Mouse (Mus musculus) limb, embryonic 11.5 days (tissue): ENCODE measurements around the gene C330007P06Rik. TPM values are rescaled to one million over a fixed set of nuclear protein-coding genes. Genes with fewer than 3 reads are reported as not detected.
"Not testable (repeated sequence)": the region's sequence is repeated elsewhere in the genome, so short reads cannot be mapped to it uniquely, and the experiment has no call there.

Experiments used
- ATAC-seq: fragments of 200-750 bp; cut with Nextera tagmentation; 2 replicates; pipeline ENCODE4 v1.8.0; 2017; ENCODE audit warnings: low read depth; ENCODE audit not compliant: insufficient number of reproducible peaks, low FRiP score, low TSS enrichment
- DNase-seq: peaks from one replicate; pipeline ENCODE4 v3.0.0-alpha.2; 2015; ENCODE audit warnings: low spot score
- H3K27ac ChIP-seq: fragments of 300-500 bp; sonication (generic); replicated peaks from 2 replicates; pipeline ENCODE4 v1.5.1; 2014; ENCODE audit warnings: low read depth, mild to moderate bottlenecking, low read length
- H3K27me3 ChIP-seq: fragments of 300-500 bp; sonication (generic); 2 replicates; pipeline ENCODE4 v1.6.1; 2014; ENCODE audit warnings: mild to moderate bottlenecking, low read length, mixed read lengths; ENCODE audit not compliant: control insufficient read depth, insufficient read depth
- H3K36me3 ChIP-seq: fragments of 300-500 bp; sonication (generic); 2 replicates; pipeline ENCODE4 v1.6.1; 2014; ENCODE audit warnings: mild to moderate bottlenecking, low read length, moderate library complexity, mixed read lengths; ENCODE audit not compliant: control insufficient read depth, insufficient read depth
- H3K4me1 ChIP-seq: fragments of 300-500 bp; sonication (generic); 2 replicates; pipeline ENCODE4 v1.6.1; 2014; ENCODE audit warnings: low read length, mixed read lengths; ENCODE audit not compliant: control insufficient read depth, insufficient read depth
- H3K4me2 ChIP-seq: fragments of 300-500 bp; sonication (generic); 2 replicates; pipeline ENCODE4 v1.6.1; 2014; ENCODE audit warnings: low read depth, mild to moderate bottlenecking, moderate library complexity; ENCODE audit not compliant: severe bottlenecking
- H3K4me3 ChIP-seq: fragments of 300-500 bp; sonication (generic); 2 replicates; pipeline ENCODE4 v1.5.1; 2014; ENCODE audit warnings: low read depth, low read length
- H3K9ac ChIP-seq: fragments of 300-500 bp; sonication (generic); 2 replicates; pipeline ENCODE4 v1.6.1; 2014; ENCODE audit warnings: mild to moderate bottlenecking, low read length
- H3K9me3 ChIP-seq: fragments of 300-500 bp; sonication (generic); 2 replicates; pipeline ENCODE4 v1.6.1; 2016; ENCODE audit warnings: low read length; ENCODE audit not compliant: control insufficient read depth
- WGBS: fragments of 180-500 bp; shearing (Covaris S2); extraction: QIAGEN DNeasy Blood & Tissue Kit; methylation state at CpG from one replicate; pipeline ENCODE4 v1.1.7; 2014; 5-methylcytosine and 5-hydroxymethylcytosine counted together
- polyA plus RNA-seq: library from polyadenylated mRNA; unstranded; fragments of >200 nt; fragmentation: Nextera tagmentation; extraction: Ambion mirVana; gene quantifications from 2 replicates; pipeline ENCODE4 v1.2.1, GENCODE M21; 2014

The C330007P06Rik gene
- polyA plus RNA-seq, 1 experiment from 2014 or later = 36.0 TPM

GRCm38 (mm10) chrX:36898931-36899330, 25.0 kb upstream of the C330007P06Rik start:
- not testable (repeated sequence) for H3K27ac ChIP-seq, H3K4me3 ChIP-seq, H3K36me3 ChIP-seq, ATAC-seq, DNase-seq, H3K9me3 ChIP-seq, H3K4me1 ChIP-seq, H3K9ac ChIP-seq, H3K27me3 ChIP-seq, H3K4me2 ChIP-seq
- 14% methylated on average over 1 of the region's 1 CpGs for WGBS

- H3K27ac ChIP-seq = no peak overlapping the region
- H3K4me3 ChIP-seq = no peak overlapping the region
- H3K9ac ChIP-seq = no peak overlapping the region
- H3K9me3 ChIP-seq = no peaks in the 10 kb centered on the region
- no peak overlapping the region for H3K4me2 ChIP-seq
- WGBS = 93% methylated on average over 1 of the region's 1 CpGs
- H3K36me3 ChIP-seq = no peaks in the 10 kb centered on the region; the same call in 1 of the 2 replicates
- no peaks in the 10 kb centered on the region for H3K27me3 ChIP-seq
- ATAC-seq (no peak), DNase-seq (peak; percentile 29)
- H3K4me1 ChIP-seq = no peaks in the 10 kb centered on the region
Observed at GRCm38 (mm10) chrX:36884719-36885118, 10.8 kb upstream of the C330007P06Rik start.

GRCm38 (mm10) chrX:36874704-36875128, 805 bp upstream of the C330007P06Rik start:
- Histone ChIP-seq H3K4me2 (peak overlapping the region; percentile 54), H3K27ac (peak overlapping the region; percentile 56; the same call in 1 of the 2 replicates), H3K9ac (peak overlapping the region; percentile 78), H3K36me3 (no peaks in the 10 kb centered on the region), H3K27me3 (no peaks in the 10 kb centered on the region), H3K9me3 (no peaks in the 10 kb centered on the region), H3K4me1 (0 out of 2 replicates have a peak, but pooled peaks cover 2% of the 10 kb centered on the region), H3K4me3 (peak overlapping the region; percentile 65)
- 13% methylated on average over 30 of the region's 36 CpGs for WGBS
- DNase-seq = no peak
- ATAC-seq = peak; percentile 55; the same call in 1 of the 2 replicates

GRCm38 (mm10) chrX:36874178-36874696, 326 bp upstream of the C330007P06Rik start:
- 10% methylated on average over 48 of the region's 57 CpGs for WGBS
- 0 out of 2 replicates have a peak, but pooled peaks cover 2% of the 10 kb centered on the region for H3K4me1 ChIP-seq
- H3K4me2 ChIP-seq = peak overlapping the region; percentile 24; the same call in 1 of the 2 replicates
- peak overlapping the region; percentile 78 for H3K9ac ChIP-seq
- no peaks in the 10 kb centered on the region for H3K27me3 ChIP-seq
- H3K9me3 ChIP-seq = no peaks in the 10 kb centered on the region
- peak overlapping the region; percentile 65 for H3K4me3 ChIP-seq
- H3K36me3 ChIP-seq = no peaks in the 10 kb centered on the region
- DNase-seq (peak; percentile 89), ATAC-seq (peak; percentile 95)
- peak overlapping the region; percentile 56; the same call in 1 of the 2 replicates for H3K27ac ChIP-seq

- Histone ChIP-seq H3K4me1 (0 out of 2 replicates have a peak, but pooled peaks cover under 1% of the 10 kb centered on the region), H3K36me3 (no peaks in the 10 kb centered on the region), H3K27ac (no peak overlapping the region), H3K9ac (no peak overlapping the region), H3K27me3 (no peaks in the 10 kb centered on the region), H3K9me3 (no peaks in the 10 kb centered on the region), H3K4me3 (no peak overlapping the region), H3K4me2 (no peak overlapping the region)
- WGBS = 82% methylated on average over 3 of the region's 3 CpGs
- DNase-seq = no peak
- ATAC-seq = no peak
Observed at GRCm38 (mm10) chrX:36870372-36870771, 3.5 kb downstream of the C330007P06Rik start.

- DNase-seq (no peak), ATAC-seq (no peak)
- WGBS = 59% methylated on average over 8 of the region's 8 CpGs
- Histone ChIP-seq H3K4me2 (peak overlapping the region; percentile 20; the same call in 1 of the 2 replicates), H3K9ac (no peak overlapping the region), H3K9me3 (no peaks in the 10 kb centered on the region), H3K4me3 (peak overlapping the region; percentile 39; the same call in 1 of the 2 replicates), H3K27ac (no peak overlapping the region), H3K36me3 (no peaks in the 10 kb centered on the region), H3K27me3 (no peaks in the 10 kb centered on the region), H3K4me1 (no peaks in the 10 kb centered on the region)
Observed at GRCm38 (mm10) chrX:36864609-36865328, 9.1 kb downstream of the C330007P06Rik start.

GRCm38 (mm10) chrX:36863766-36864608, 9.9 kb downstream of the C330007P06Rik start:
- ATAC-seq = peak; percentile 68; the same call in 1 of the 2 replicates
- H3K27ac ChIP-seq = no peak overlapping the region

GRCm38 (mm10) chrX:36852631-36853030, 21.3 kb downstream of the C330007P06Rik start:
- Histone ChIP-seq H3K9me3 (no peaks in the 10 kb centered on the region), H3K27me3 (no peaks in the 10 kb centered on the region), H3K4me1 (no peaks in the 10 kb centered on the region), H3K9ac (no peak overlapping the region), H3K4me2 (no peak overlapping the region), H3K36me3 (no peaks in the 10 kb centered on the region), H3K4me3 (no peak overlapping the region), H3K27ac (no peak overlapping the region)
- 90% methylated on average over 8 of the region's 8 CpGs for WGBS
- ATAC-seq = no peak
- no peak for DNase-seq

More at GRCm38 (mm10) chrX:36863766-36864608, 9.9 kb downstream of the C330007P06Rik start:
- Histone ChIP-seq H3K4me3 (peak overlapping the region; percentile 39), H3K9ac (no peak overlapping the region), H3K4me1 (no peaks in the 10 kb centered on the region), H3K4me2 (peak overlapping the region; percentile 34), H3K27me3 (no peaks in the 10 kb centered on the region), H3K9me3 (no peaks in the 10 kb centered on the region), H3K36me3 (no peaks in the 10 kb centered on the region)
- WGBS = 19% methylated on average over 40 of the region's 44 CpGs
- DNase-seq = peak; percentile 81
